Mouse (Mus musculus): ENCODE results near the gene Sh3glb2. TPM values are rescaled to one million over a fixed set of nuclear protein-coding genes. Genes with fewer than 3 reads are reported as not detected.

Gene Sh3glb2
- polyA plus RNA-seq, 1 experiment = 92.3 TPM

DNA sequence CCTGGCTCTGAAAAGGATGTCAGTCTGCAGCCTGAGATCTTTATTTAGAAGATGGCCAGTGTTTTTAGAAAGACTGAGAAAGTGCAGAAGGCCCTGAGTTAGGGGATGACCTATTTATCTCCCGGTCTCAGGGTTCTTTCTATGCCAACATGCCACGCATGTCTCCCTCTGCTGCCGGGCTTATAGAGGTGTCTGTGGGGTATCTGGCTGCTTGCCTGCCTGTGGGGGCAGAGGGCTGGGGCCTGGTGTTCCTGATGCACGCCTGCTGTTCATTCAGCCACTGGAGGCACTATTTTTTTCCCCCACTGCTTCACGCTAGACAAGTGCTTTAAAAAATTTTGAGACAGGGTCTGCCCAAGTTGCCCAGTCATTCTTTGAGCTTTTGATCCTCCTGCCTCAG is 7.1 kb upstream of the Sh3glb2 start:
- 52% methylated on average over 5 of the region's 5 CpGs for WGBS
- DNase-seq (ENCODE audit: low read depth in 1 of 2, low spot score in 2 of 2) = no peak
- no peaks in the 10 kb centered on the region for H3K27me3 ChIP-seq (ENCODE audit: control insufficient read depth, insufficient read depth, low read length)

DNA sequence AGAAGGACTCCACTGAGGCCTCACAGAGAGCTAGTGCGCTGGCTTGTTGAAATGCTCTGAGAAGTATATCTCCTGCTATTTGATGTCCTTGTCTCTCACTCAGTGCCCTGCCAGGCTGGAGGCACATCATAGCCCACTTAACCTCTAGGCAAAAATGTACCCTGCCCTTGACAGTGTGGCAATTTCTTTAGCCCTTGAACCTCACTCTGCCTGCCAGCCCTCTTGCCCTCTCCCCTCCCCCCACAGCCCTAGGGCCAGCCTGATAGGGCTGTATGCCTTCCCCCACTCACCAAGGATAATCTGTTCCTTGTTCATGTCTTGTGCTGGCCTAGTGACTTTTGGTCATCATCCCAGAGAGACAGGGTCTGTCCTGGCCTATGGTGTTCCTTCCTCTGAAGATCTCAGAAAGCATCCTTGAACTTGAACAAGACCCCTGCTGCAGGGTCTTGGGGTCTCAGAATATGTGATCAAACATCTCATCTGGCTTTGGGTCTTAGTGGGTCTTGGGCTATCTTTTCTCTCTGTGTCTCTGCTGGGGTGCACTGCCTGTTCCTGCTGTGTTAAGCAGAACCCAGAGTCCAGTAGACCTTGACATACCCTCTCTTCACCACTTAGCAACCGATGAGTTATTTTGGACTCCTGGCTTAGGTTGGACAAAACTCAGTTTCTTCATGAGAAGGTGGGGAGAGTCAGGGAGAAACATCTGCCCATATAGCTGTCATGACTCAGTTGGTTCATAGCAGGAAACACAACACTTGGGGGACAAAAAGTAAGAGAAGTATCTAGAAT is 6.3 kb upstream of the Sh3glb2 start:
- DNase-seq (ENCODE audit: low read depth in 1 of 2, low spot score in 2 of 2) = no peak
- Histone ChIP-seq H3K27me3 (ENCODE audit: control insufficient read depth, insufficient read depth, low read length) (no peaks in the 10 kb centered on the region), H3K4me3 (ENCODE audit: extremely low read depth, insufficient read depth, insufficient read length) (no peak overlapping the region), H3K36me3 (ENCODE audit: control insufficient read depth, insufficient read depth, low read length) (peaks cover 10% of the 10 kb centered on the region), H3K4me1 (ENCODE audit: control insufficient read depth, insufficient read depth, insufficient read length) (no peaks in the 10 kb centered on the region; the same call in 1 of the 2 replicates), H3K27ac (ENCODE audit: insufficient read depth, low read length) (no peak overlapping the region)
- WGBS = 87% methylated on average over 2 of the region's 2 CpGs
- TF ChIP-seq CTCF (IDR thresholded peaks at IDR 0.05; ENCODE audit: extremely low read depth, insufficient read depth, insufficient read length, insufficient replicate concordance) (no peak), POLR2A (IDR thresholded peaks at IDR 0.05; ENCODE audit: low read depth, low read length) (no peak)

More for the DNA sequence above, 7.1 kb upstream of the Sh3glb2 start:
- H3K4me1 ChIP-seq (ENCODE audit: control insufficient read depth, insufficient read depth, insufficient read length) = no peaks in the 10 kb centered on the region; the same call in 1 of the 2 replicates
- peaks cover 11% of the 10 kb centered on the region for H3K36me3 ChIP-seq (ENCODE audit: control insufficient read depth, insufficient read depth, low read length)
- H3K27ac ChIP-seq (ENCODE audit: insufficient read depth, low read length) = no peak overlapping the region
- TF ChIP-seq POLR2A (IDR thresholded peaks at IDR 0.05; ENCODE audit: low read depth, low read length) (no peak), CTCF (IDR thresholded peaks at IDR 0.05; ENCODE audit: extremely low read depth, insufficient read depth, insufficient read length, insufficient replicate concordance) (no peak)
- H3K4me3 ChIP-seq (ENCODE audit: extremely low read depth, insufficient read depth, insufficient read length) = no peak overlapping the region

DNA sequence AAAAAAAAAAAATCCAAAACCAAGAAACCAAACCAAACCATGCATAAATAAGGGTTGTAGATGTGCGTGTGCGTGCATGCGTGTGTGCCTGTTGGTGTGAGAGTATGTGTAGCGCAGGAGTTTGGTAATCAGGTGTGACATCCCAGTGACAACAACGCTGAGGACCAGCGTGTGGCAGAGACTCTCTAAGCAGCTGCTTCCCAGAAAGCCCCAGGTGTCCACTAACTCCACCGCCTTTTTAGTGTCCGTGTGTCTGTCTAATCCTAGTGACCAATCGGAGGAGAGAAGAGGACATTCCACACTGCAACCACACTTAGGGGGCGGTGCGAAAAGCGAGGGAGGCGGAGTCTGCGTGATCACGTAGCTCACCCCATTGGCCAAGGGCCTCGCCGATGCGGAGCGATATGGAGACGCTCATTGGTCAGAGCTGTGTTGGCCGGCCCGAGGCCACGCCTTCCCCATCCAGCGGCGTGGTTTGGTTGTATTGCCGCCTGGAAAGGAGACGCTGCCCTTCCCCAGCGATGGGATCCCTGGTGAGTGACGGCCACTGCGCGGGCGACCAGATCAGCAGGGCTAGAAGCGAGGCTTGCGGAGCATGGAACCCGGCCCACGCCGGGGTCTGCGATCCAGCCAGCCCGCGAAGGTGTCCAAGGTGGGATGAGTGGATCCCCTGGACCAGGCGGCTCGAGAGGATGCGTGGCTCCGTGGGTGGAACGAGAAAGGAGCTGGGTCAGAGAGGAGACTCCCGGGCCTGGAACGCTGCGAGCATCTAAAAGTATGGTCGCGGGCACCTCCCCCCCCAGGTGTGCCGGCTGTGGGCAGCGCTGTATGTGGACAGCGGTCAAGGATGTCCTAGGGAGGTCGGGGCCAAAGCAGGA is 4.9 kb upstream of the Sh3glb2 start, which contains the start of gene Miga2:
Miga2 (plus strand) TSS at position 461 of the 878 bp plus-strand sequence.
- Histone ChIP-seq H3K36me3 (ENCODE audit: control insufficient read depth, insufficient read depth, low read length) (peaks cover 4% of the 10 kb centered on the region), H3K4me1 (ENCODE audit: control insufficient read depth, insufficient read depth, insufficient read length) (no peaks in the 10 kb centered on the region; the same call in 1 of the 2 replicates), H3K4me3 (ENCODE audit: extremely low read depth, insufficient read depth, insufficient read length) (peak within 1 kb of the TSS; percentile 74), H3K27ac (ENCODE audit: insufficient read depth, low read length) (peak within 1 kb of the TSS; percentile 10; the same call in 1 of the 2 replicates), H3K27me3 (ENCODE audit: control insufficient read depth, insufficient read depth, low read length) (no peaks in the 10 kb centered on the region)
- under 1% methylated on average over 54 of the region's 54 CpGs for WGBS
- no peak for TF ChIP-seq POLR2A (IDR thresholded peaks at IDR 0.05; ENCODE audit: low read depth, low read length)
- TF ChIP-seq CTCF (IDR thresholded peaks at IDR 0.05; ENCODE audit: extremely low read depth, insufficient read depth, insufficient read length, insufficient replicate concordance) = no peak
- peak; percentile 94 to 98 for DNase-seq (ENCODE audit: low read depth in 1 of 2, low spot score in 2 of 2)

DNA sequence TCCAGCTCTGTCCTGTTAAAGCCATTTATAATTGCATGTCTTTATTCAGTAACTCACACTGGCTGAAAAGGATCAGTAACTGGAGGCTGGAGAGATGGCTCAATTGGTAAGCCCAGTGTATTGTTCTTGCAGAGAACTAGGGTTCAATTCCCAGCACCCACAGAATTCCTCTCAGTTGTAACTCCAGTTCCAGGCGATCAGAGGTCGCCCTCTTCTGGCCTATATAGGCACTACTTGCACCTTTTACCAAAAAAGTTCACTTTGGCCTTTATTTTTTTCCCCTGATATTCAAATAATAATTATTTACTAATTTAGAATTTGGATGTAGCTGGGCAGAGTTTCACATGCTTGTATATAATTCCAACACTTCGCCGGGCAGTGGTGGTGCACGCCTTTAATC is 3.7 kb upstream of the Sh3glb2 start:
- no peak overlapping the region for H3K4me3 ChIP-seq (ENCODE audit: extremely low read depth, insufficient read depth, insufficient read length)
- no peak overlapping the region for H3K27ac ChIP-seq (ENCODE audit: insufficient read depth, low read length)
- 83% methylated on average over 5 of the region's 5 CpGs for WGBS
- TF ChIP-seq POLR2A (IDR thresholded peaks at IDR 0.05; ENCODE audit: low read depth, low read length) (no peak), CTCF (IDR thresholded peaks at IDR 0.05; ENCODE audit: extremely low read depth, insufficient read depth, insufficient read length, insufficient replicate concordance) (no peak)
- DNase-seq (ENCODE audit: low read depth in 1 of 2, low spot score in 2 of 2) = no peak
- peaks cover 6% of the 10 kb centered on the region; the same call in 1 of the 2 replicates for H3K4me1 ChIP-seq (ENCODE audit: control insufficient read depth, insufficient read depth, insufficient read length)
- H3K36me3 ChIP-seq (ENCODE audit: control insufficient read depth, insufficient read depth, low read length) = no peaks in the 10 kb centered on the region
- no peaks in the 10 kb centered on the region for H3K27me3 ChIP-seq (ENCODE audit: control insufficient read depth, insufficient read depth, low read length)

DNA sequence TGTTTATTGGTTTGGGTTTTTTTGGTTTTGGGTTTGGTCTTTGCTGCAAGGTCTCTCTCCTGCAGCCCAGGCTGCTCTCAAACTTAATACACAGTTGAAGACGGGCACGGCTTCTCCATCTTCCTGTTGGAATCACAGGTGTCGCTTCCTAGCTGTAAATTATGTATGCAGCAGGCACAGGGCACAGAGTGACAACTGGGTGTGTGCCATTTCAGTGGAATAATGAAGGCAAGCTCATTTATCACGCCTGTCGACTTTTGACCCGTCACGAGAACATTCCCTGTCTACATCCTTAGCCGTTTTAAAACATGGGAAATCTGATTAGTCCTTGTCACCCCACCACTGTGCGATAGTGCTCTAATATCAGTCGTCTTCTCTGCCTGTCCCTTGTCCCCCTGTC is 1.5 kb upstream of the Sh3glb2 start:
- no peak overlapping the region for H3K27ac ChIP-seq (ENCODE audit: insufficient read depth, low read length)
- no peak for DNase-seq (ENCODE audit: low read depth in 1 of 2, low spot score in 2 of 2)
- 88% methylated on average over 10 of the region's 10 CpGs for WGBS
- no peaks in the 10 kb centered on the region for H3K36me3 ChIP-seq (ENCODE audit: control insufficient read depth, insufficient read depth, low read length)
- no peaks in the 10 kb centered on the region for H3K27me3 ChIP-seq (ENCODE audit: control insufficient read depth, insufficient read depth, low read length)
- no peak for TF ChIP-seq CTCF (IDR thresholded peaks at IDR 0.05; ENCODE audit: extremely low read depth, insufficient read depth, insufficient read length, insufficient replicate concordance)
- TF ChIP-seq POLR2A (IDR thresholded peaks at IDR 0.05; ENCODE audit: low read depth, low read length) = no peak
- peaks cover 6% of the 10 kb centered on the region; the same call in 1 of the 2 replicates for H3K4me1 ChIP-seq (ENCODE audit: control insufficient read depth, insufficient read depth, insufficient read length)
- H3K4me3 ChIP-seq (ENCODE audit: extremely low read depth, insufficient read depth, insufficient read length) = no peak overlapping the region

DNA sequence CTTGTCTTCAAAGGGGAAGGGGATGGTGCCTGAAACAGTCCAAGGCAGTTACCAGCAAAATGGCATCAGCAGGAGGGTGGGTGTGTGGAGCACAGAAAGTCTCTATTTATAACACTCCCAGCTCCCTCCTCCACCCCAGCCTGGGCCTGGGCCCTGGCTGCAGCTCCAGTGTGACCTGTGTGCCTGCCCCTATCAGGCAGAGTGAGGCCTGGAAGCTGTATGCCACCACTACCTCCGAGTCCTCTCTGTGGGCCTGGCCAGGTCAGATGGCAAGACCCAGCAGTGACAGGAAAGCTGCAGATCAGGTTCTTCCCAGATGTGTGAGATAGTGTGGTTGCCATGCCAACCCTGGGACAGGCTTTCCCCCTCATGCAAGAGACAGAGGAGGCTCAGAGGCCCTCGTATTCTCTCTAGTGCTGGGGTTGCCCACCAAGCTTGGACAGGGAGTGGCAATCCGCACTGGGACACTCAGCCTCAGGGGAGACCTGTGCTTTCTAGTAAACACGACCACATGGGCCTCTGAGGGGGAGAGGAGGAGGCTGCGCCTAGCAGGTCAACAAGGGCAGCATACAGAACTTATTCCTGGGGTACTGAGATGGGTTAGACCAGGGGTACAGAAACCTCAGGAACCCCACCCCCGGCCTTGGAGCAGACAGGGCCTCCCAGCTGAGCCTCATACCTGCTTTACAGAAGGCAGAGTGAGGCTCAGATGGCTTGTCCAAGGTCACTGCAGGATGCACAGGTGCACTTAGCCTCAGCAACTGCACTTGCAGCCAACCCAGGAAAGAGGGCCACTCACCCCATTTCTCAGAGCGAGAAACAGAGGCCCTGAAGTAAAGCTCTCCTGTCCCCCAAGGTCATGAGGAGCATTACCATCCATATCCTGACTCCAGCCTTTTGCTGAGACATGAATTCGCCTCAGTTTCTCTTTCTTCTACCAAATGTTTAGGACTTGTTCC is 1.3 kb downstream of the Sh3glb2 start:
- Histone ChIP-seq H3K4me3 (ENCODE audit: extremely low read depth, insufficient read depth, insufficient read length) (peak overlapping the region; percentile 61), H3K4me1 (ENCODE audit: control insufficient read depth, insufficient read depth, insufficient read length) (peaks cover 6% of the 10 kb centered on the region; the same call in 1 of the 2 replicates), H3K27me3 (ENCODE audit: control insufficient read depth, insufficient read depth, low read length) (no peaks in the 10 kb centered on the region), H3K27ac (ENCODE audit: insufficient read depth, low read length) (no peak overlapping the region), H3K36me3 (ENCODE audit: control insufficient read depth, insufficient read depth, low read length) (peaks cover 4% of the 10 kb centered on the region)
- WGBS = 74% methylated on average over 8 of the region's 8 CpGs
- DNase-seq (ENCODE audit: low read depth in 1 of 2, low spot score in 2 of 2) = no peak
- TF ChIP-seq CTCF (IDR thresholded peaks at IDR 0.05; ENCODE audit: extremely low read depth, insufficient read depth, insufficient read length, insufficient replicate concordance) (no peak), POLR2A (IDR thresholded peaks at IDR 0.05; ENCODE audit: low read depth, low read length) (no peak)

Data from spleen, adult 2 months (tissue).